Comparison of ENCODE assay signal across 11 mouse cellular contexts in genomic region chr5:99541321-99541895, GRCm38 (mm10).
A peak's percentile ranks its signal among the peaks of the same experiment; 100 is the strongest.
DNase-seq lines count a peak whose midpoint lies in the region; ATAC-seq and TF ChIP-seq lines count a peak whose summit lies in the region.
"Had no signal": no experiment of that assay in that cellular context is flagged by ENCODE, and none has a peak within 500 bp of the region (broad histone marks: within the 10 kb centered on the region; RNA-seq: fewer than 3 reads in every experiment).

No protein-coding gene starts in this region.

- WGBS in kidney, embryonic 15.5 days, result 43% methylated on average over 11 of the region's 11 CpGs
- WGBS in forebrain, embryonic 11.5 days, result 37% methylated on average over 11 of the region's 11 CpGs

- no peaks in the 10 kb centered on the region for H3K9me3 ChIP-seq in kidney, embryonic 15.5 days (replicated peaks)
- no peaks in the 10 kb centered on the region for H3K9me3 ChIP-seq in forebrain, embryonic 11.5 days (ENCODE audit: control insufficient read depth, low read length)
- H3K9me3 ChIP-seq: stomach, embryonic 15.5 days had no signal

- ATAC-seq in kidney, embryonic 15.5 days (replicated peaks; ENCODE audit: low FRiP score), result no peak
- peak; percentile 87 for ATAC-seq in common myeloid progenitor, adult 5-6 weeks (replicated peaks; ENCODE audit: low read depth, poor library complexity, severe bottlenecking)
- peak; percentile 87 for ATAC-seq in megakaryocyte progenitor cell, adult 5-6 weeks (replicated peaks; ENCODE audit: poor library complexity)
- ATAC-seq in granulocyte monocyte progenitor cell, adult 5-6 weeks (replicated peaks; ENCODE audit: poor library complexity, severe bottlenecking), result no peak
- no peak for ATAC-seq in forebrain, embryonic 11.5 days (replicated peaks; ENCODE audit: low FRiP score)
- ATAC-seq: CD4-positive, CD25-positive, alpha-beta regulatory T cell, adult 4 months had no signal

- 0 out of 2 replicates have a peak, but pooled peaks cover 5% of the 10 kb centered on the region for H3K27me3 ChIP-seq in kidney, embryonic 15.5 days
- H3K27me3 ChIP-seq in forebrain, embryonic 11.5 days (ENCODE audit: control insufficient read depth, insufficient read depth, low read length), result peaks cover 2% of the 10 kb centered on the region
- H3K27me3 ChIP-seq: stomach, embryonic 15.5 days had no signal

- no peak overlapping the region for H3K27ac ChIP-seq in kidney, embryonic 15.5 days
- no peak overlapping the region for H3K27ac ChIP-seq in layer of hippocampus, adult 2 months
- H3K27ac ChIP-seq in forebrain, embryonic 11.5 days (ENCODE audit: low read depth, low read length), result no peak overlapping the region
- H3K27ac ChIP-seq: macrophage; stomach, embryonic 15.5 days had no signal

- H3K4me1 ChIP-seq in kidney, embryonic 15.5 days, result peaks cover 18% of the 10 kb centered on the region
- peaks cover 12% of the 10 kb centered on the region for H3K4me1 ChIP-seq in forebrain, embryonic 11.5 days (replicated peaks; ENCODE audit: control insufficient read depth, insufficient read depth, low read length)
- H3K4me1 ChIP-seq: stomach, embryonic 15.5 days had no signal

- no peaks in the 10 kb centered on the region for H3K36me3 ChIP-seq in kidney, embryonic 15.5 days
- no peaks in the 10 kb centered on the region for H3K36me3 ChIP-seq in forebrain, embryonic 11.5 days (ENCODE audit: control insufficient read depth, insufficient read depth, low read length)
- H3K36me3 ChIP-seq: stomach, embryonic 15.5 days had no signal

- peak; percentile 12 for DNase-seq in kidney, adult 18-20 months
- DNase-seq in c-Kit-positive CD71-positive TER-119-positive erythroid progenitor cells, embryonic 14.5 days (ENCODE audit: low spot score), result peak; percentile 62
- DNase-seq in layer of hippocampus, adult 2 months (ENCODE audit: low spot score in 2 of 2), result no peak
- DNase-seq in forebrain, embryonic 11.5 days (ENCODE audit: low spot score), result no peak

- H3K4me3 ChIP-seq in kidney, embryonic 15.5 days (replicated peaks), result no peak overlapping the region
- no peak overlapping the region for H3K4me3 ChIP-seq in layer of hippocampus, adult 2 months
- H3K4me3 ChIP-seq in forebrain, embryonic 11.5 days (ENCODE audit: low read depth, low read length), result no peak overlapping the region
- H3K4me3 ChIP-seq: stomach, embryonic 15.5 days had no signal

- no peak for TF ChIP-seq CTCF in layer of hippocampus, adult 2 months (conservative IDR thresholded peaks at IDR 0.05)

- H3K9ac ChIP-seq in kidney, embryonic 15.5 days, result no peak overlapping the region
- H3K9ac ChIP-seq in forebrain, embryonic 11.5 days (ENCODE audit: low read length), result no peak overlapping the region
- H3K9ac ChIP-seq: stomach, embryonic 15.5 days had no signal

- H3K4me2 ChIP-seq in kidney, embryonic 15.5 days, result no peak overlapping the region
- no peak overlapping the region for H3K4me2 ChIP-seq in forebrain, embryonic 11.5 days (ENCODE audit: low read depth, low read length, severe bottlenecking)
- H3K4me2 ChIP-seq: stomach, embryonic 15.5 days had no signal

Comparison
In these comparisons a context has a peak if more than half of its experiments do, and no peak if none do; other contexts are left out.
1. DNase-seq: peak in kidney, adult 18-20 months (single experiment) and c-Kit-positive CD71-positive TER-119-positive erythroid progenitor cells, embryonic 14.5 days (single experiment); none in layer of hippocampus, adult 2 months (0 of 2) and forebrain, embryonic 11.5 days (single experiment).
2. ATAC-seq: peak in common myeloid progenitor, adult 5-6 weeks (single experiment) and megakaryocyte progenitor cell, adult 5-6 weeks (single experiment); none in kidney, embryonic 15.5 days (single experiment), granulocyte monocyte progenitor cell, adult 5-6 weeks (single experiment) and forebrain, embryonic 11.5 days (single experiment).